In the genomic region with DNA sequence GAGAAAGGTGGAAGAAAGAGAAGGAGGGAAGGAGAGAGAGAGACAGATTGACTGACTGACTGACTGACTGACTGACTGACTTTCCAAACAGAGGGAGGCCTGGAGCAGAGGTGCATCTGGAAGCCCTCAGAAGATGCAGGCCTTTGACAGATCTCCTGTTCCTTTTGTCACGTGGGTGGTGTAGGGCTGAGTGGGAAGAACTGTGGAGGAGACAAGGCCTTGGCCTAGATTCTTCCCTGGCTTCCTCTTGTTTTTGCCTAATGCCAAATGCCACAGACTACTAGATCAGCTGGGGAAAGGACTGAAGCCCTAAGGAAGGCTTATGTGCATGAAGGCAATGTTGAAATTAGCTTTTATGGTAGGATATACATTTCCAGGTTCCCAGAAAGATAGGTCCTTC, we compare ENCODE assay signal across 23 mouse cellular contexts. TPM values are rescaled to one million over a fixed set of nuclear protein-coding genes. Genes with fewer than 3 reads are reported as not detected.
"Had no signal": no experiment of that assay in that cellular context is flagged by ENCODE, and none has a peak within 500 bp of the region (broad histone marks: within the 10 kb centered on the region; RNA-seq: fewer than 3 reads in every experiment).

No protein-coding gene starts in this region.

- H3K4me3 ChIP-seq: limb, embryonic 10.5 days; limb, embryonic 13.5 days; liver, embryonic 13.5 days; midbrain, embryonic 12.5 days; midbrain, embryonic 15.5 days; neural tube, embryonic 12.5 days; neural tube, embryonic 15.5 days; stomach, embryonic 15.5 days had no signal

- DNase-seq: kidney, adult 8-10 months; kidney, postnatal 14 days; kidney, postnatal 4 days; layer of hippocampus, adult 9-11 months; liver; liver, embryonic 13.5 days; lung, embryonic 14.5 days; right cerebral cortex, postnatal 14 days; spleen, adult 18-20 months; thymus, postnatal 36 days had no signal

- H3K27ac ChIP-seq: limb, embryonic 10.5 days; limb, embryonic 13.5 days; liver, embryonic 13.5 days; macrophage; midbrain, embryonic 12.5 days; midbrain, embryonic 15.5 days; neural tube, embryonic 12.5 days; neural tube, embryonic 15.5 days; stomach, embryonic 15.5 days had no signal

RNA-seq across cellular contexts. Expression of a gene that starts 4.8 kb away (rescaled TPM):
- total RNA-seq: layer of hippocampus, adult 18-20 months; layer of hippocampus, postnatal 25 days; left cerebral cortex, adult 18-20 months; left cerebral cortex, postnatal 25 days; megakaryocyte, adult 5-6 weeks had no signal

RNA-seq across cellular contexts. Expression of a gene that starts 14.5 kb away (rescaled TPM):
- total RNA-seq: layer of hippocampus, adult 18-20 months; layer of hippocampus, postnatal 25 days; left cerebral cortex, adult 18-20 months; left cerebral cortex, postnatal 25 days; megakaryocyte, adult 5-6 weeks had no signal

RNA-seq across cellular contexts. Expression of a gene that starts 36.8 kb away (rescaled TPM):
- total RNA-seq: layer of hippocampus, adult 18-20 months; layer of hippocampus, postnatal 25 days; left cerebral cortex, adult 18-20 months; left cerebral cortex, postnatal 25 days; megakaryocyte, adult 5-6 weeks had no signal

RNA-seq across cellular contexts. Expression of a gene that starts 53.4 kb away (rescaled TPM):
- total RNA-seq: layer of hippocampus, adult 18-20 months; layer of hippocampus, postnatal 25 days; left cerebral cortex, adult 18-20 months; left cerebral cortex, postnatal 25 days; megakaryocyte, adult 5-6 weeks had no signal
